Mouse (Mus musculus) layer of hippocampus, adult 8-10 months (tissue): ENCODE results near the gene Ccdc62. TPM values are rescaled to one million over a fixed set of nuclear protein-coding genes. Genes with fewer than 3 reads are reported as not detected.

Experiments
- DNase-seq, 2 experiments: peaks; one replicate each; pipeline ENCODE4 v3.0.0; 2022; ENCODE audit warnings: low spot score in 2 of 2
- total RNA-seq, 4 experiments: library from RNA; stranded (reverse); gene quantifications; 2 replicates each; pipeline ENCODE4 v1.2.4; 2022

The Ccdc62 gene
- total RNA-seq, 4 experiments from 2014 or later = 2.1 to 7.2 (median 5.2) TPM

DNA sequence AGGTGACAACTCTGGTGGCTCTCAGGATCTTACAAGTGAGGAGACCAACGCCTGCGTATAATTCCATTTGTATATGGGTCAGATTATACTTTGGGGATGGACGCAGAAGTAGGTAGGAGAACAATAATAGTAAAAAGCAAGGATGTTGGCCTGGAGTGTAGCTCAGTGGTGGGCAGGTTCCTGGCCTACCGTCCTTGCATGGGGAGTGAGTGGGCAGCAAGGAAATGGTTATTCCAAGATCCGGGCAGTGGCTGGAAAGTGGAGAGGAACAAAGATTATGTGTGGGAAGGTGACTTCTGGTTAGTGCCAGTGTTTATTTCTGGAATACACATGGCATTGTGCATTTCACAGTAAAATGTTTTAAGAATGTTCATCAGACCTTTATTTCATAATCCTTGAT, 5.5 kb downstream of the Ccdc62 start:
- no peak for DNase-seq

DNA sequence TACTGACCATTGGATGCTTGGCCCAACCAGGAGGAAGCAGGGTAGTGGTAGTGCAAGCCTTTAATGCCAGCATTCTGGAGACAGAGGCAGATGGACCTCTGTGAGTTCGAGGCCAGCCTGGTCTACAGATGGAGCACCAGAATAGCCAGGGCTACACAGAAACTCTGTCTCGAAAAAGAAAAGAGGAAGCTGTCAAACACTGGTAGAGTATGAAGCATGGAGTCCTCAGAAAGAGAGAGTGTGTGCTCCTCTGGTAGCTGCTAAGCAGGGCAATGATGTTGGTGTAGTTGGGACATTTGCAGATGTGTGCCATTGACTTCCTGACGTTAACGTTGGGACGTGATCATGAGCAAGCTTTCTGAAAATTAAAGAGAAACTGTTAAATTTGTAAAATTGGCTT, 8.0 kb downstream of the Ccdc62 start:
- no peak for DNase-seq

GRCm38 (mm10) chr5:123946546-123946945, 16.1 kb downstream of the Ccdc62 start:
- DNase-seq = no peak

DNA sequence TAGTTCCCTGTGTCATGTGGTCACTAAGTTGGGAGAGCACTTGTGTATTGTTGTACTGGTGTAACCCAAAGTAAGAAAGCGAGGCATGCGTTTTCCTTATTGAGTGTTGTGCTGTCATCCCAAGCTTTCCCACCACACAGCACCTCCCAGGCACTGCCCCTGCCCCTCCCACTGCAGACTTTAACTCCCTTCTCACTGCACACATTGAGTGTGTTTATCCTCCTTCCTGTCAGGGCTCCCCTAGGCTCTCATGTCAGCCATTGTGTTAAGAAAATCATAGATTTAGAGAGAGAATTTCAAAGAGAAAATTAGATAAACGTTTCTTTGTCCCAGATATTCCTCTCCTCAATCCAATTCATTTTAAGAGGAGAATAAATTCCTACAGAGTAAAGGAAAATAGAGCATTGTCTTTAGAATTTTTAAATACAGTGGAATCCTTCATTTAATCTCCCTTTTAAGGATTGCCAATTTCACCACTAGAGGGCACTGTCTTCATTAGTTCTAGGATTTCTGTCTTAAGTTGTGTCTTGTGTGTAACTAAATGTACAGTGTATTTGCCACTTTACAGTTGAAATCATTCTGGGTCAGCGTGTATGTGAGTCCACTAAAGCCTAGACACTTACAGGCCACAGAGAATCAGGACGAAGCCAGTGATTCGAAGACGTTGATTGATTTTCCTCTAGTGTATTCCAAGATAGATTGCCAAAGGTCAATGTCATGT, 16.7 kb downstream of the Ccdc62 start:
- DNase-seq = no peak

DNA sequence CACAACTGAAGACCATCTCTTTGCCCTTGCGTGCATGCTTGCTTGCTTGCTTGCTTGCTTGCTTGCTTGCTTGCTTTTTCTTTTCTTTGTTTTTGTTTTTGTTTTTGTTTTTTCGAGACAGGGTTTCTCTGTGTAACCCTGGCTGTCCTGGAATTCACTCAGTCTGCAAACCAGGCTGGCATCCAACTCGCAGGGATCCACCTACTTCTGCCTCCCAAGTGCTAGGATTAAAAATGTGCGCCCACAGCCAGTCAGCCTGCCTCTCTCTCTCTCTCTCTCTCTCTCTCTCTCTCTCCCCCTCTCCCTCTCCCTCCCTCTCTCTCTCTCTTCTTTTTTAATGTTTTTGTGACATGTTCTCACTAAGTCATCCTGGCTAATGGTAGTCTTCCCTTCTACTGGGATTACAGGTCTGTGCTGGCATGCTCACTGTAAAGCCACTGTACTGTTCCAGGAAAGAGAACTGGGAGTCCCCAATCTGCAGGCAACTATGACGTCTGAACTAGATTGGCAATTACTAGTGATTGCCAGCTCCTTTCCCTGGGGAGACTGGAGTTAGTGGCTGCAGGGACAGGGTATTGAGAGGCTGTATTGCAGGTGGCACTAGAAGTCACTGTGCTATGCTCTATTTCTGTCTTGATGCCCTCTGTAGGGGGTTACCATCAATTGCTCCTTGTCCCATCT, 22.0 kb downstream of the Ccdc62 start:
- peak in 1 of 2 experiments; percentile 43 for DNase-seq

GRCm38 (mm10) chr5:123957213-123957612, 26.7 kb downstream of the Ccdc62 start:
- no peak for DNase-seq

DNA sequence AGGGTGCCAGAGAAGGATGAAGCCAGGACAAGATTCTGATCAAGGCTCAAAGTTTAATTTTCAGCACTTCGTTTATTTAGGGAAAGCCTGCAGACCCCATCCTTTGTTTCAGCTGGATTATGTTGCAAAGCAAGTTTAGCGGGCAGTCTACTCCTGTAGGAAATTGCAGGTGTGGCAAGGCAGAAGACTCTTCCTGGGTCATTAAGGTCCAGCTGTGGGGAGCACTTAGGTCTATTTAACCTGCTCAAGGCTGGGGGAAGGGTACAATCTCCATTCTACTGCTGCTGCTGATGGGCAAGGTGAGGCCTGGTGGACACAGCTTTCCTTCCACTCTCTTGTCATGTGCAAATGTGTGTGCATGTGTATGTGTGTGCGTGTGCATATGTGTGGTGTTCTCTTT, 28.5 kb downstream of the Ccdc62 start:
- no peak for DNase-seq

GRCm38 (mm10) chr5:123960129-123960528, 29.6 kb downstream of the Ccdc62 start:
- no peak for DNase-seq

GRCm38 (mm10) chr5:123961046-123961445, 30.6 kb downstream of the Ccdc62 start:
- no peak for DNase-seq

DNA sequence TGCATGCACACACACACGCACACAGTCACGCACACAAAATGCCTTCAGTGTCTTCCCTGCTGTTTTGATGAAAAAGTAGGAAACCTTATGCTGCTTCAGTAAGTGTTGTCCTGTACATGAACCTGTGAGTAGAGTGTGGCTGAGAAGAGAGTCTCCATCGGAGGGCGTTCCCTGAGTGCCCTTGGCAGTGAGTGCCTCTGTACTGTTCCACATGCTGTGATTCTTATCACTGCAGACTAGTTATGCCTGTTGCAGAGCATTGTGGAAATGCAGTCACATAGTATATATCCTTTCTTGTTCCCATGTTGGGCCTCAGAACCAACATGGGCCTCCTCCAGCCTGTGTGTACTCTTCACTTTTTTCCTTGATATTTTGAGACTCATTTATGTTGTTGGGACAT, 33.7 kb downstream of the Ccdc62 start:
- no peak for DNase-seq

DNA sequence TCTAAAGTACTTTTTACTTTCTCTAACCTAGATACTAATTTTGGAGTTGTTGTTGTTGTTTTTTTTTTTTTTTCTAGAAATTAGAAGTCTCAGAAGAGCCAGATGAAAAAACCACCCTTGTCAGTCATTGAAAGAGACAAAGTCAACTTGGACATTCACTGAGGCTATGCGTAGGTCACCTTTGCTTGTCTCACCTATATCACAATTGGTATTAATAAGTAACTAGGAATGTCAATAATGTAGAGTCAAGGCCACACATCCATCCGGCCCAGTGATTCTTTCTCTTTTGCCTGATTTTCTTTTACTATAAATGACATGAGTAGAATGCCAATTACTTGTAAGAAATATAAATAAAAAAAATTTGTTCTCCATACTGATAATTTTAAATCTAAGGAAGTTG, 36.3 kb downstream of the Ccdc62 start:
- no peak for DNase-seq

- DNase-seq = no peak
Observed at GRCm38 (mm10) chr5:123968468-123968867, 38.0 kb downstream of the Ccdc62 start.

DNA sequence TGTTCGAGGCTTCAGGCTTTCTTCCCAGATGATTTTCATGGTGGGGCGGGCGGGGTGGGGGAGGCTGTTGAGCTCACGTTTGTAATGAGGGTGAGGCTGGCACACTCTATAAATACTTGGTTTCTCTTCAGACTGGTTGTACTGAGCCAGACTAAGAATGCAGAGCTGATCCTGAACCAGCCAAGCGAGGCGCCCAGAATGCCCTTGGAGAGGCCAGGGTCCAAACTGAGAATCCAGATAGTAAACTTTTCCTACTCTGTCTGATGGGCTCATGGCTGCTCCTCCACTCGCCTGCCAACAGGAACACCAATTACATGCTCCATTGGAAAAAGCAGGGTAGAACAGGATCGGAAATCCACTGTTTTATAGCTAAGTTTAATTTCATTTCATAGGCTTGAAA, 38.7 kb downstream of the Ccdc62 start:
- DNase-seq = no peak

GRCm38 (mm10) chr5:123970576-123970975, 40.1 kb downstream of the Ccdc62 start:
- DNase-seq = no peak

DNA sequence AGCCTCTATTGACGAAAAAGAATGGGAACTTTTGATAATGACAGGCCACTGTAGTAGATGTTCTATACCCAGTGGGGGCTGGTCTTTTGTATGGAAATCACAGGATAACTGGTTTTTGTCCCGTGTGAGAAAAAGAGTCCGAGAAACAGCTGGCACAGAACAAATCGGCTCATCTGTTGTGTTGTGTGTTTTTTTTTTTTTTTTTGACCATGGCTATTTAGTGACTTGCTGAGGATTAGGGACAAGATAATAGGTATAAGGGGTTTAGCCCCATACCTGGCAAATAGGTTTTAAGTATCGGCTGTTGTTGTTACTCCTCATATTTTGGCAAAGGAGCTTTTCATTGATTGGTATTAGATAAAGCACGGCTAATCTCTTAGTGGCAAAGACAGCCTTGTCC, 42.0 kb downstream of the Ccdc62 start:
- DNase-seq = no peak

DNA sequence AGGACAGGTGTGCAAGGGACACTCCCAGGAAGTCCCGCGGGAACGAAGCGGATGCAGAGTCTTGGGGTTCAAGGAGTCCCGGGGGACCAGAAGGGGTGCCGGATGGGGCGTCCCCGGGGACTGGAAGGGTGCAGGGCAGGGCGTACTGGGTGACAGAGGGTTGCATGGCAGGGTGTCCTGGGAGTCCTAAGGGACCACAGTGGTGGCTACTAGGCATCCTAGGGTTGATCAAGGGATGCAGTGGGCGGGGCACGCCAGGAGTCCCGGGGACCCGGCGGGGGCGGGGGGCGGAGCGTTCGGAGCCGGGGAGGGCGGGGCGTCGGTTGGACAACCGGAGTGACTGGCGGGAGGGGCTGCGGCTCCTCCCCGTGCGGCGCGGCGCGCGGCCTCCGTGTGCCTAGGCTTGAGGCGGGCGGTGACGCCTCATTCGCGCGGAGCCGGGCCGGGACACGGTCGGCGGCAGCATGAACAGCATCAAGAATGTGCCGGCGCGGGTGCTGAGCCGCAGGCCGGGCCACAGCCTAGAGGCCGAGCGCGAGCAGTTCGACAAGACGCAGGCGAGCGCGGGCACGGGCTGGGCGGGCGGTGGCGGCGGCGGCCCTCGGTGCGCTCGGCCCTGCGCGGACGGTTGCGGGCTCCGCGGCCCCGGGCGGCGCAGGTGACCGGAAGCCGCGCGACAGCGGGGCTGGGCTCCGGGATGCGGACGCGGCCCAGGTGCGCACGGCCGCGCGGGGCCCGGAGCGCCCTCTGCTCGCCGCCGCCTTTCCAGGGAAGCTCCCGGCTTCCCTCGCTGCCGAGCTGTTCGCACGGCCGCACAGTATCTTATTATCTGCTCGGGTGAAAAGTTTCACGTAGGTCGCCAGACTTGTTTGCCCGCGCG, 43.1 kb downstream of the Ccdc62 start, which contains the start of gene Hip1r:
TSS of gene Hip1r (plus strand) at position 330 of the 880 bp plus-strand sequence.
- peak in 1 of 2 experiments; percentile 46 for DNase-seq

DNA sequence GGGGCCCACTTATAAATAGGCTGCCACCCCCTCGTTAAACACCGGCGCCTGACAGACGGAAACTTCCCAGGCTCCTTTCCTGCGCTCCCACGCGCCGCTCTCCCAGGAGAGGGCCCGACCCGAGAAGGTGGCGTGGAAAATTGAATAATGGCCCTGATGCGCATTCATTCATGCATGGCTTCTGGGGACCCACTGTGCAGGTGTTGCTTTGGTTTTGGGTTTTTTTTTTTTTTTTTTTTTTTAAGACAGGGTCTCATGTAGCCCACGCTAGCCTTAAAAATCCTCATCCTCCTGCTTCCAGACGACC, 43.7 kb downstream of the Ccdc62 start:
- DNase-seq = no peak

DNA sequence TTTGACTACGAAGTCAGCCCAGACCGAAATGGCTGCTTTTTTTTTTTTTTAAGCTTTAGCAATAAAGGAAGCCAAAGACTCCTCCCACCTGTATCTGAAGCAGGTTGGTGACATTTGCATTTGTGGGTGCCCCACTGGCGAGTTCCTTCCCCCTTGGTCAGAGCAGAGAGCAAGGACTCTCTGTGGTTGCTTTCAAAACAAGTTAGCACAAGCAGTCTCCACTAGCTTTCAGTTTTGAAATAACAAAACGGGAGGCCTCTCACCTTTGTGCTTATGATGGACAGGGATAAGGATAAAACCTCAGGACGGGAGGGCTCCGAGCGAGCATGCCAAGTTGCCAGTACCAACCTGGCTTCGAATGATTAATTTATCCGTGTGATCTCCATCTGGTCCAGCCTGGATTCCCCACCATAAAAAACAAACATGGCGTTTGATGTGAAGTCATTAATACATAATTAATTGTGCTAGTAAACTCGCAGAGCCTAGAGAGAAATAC, 44.2 kb downstream of the Ccdc62 start:
- no peak for DNase-seq

- no peak for DNase-seq
Observed at GRCm38 (mm10) chr5:123975668-123976180, 45.2 kb downstream of the Ccdc62 start.

- DNase-seq = no peak
Observed at GRCm38 (mm10) chr5:123977231-123977630, 46.8 kb downstream of the Ccdc62 start.

DNA sequence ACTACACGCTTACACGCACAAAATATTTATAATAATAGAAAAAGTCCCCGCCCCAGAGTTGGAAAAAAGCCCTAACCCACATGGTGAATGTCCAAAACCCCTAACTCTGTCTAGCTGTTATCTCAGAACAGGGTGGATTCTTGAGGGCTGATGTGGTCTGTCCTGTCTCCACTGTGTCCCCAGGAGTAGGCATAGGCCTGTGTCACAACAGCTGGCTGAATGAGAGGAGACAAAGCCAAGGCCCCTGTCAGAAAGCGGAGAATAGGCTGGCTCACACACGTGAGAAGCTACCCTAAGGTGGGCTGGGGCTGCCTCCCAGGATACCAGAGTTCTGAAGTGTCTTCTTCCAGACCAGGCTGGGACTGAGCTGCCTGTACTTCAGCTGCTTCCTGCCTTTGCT, 47.7 kb downstream of the Ccdc62 start:
- no peak for DNase-seq
